Mouse (Mus musculus) hematopoietic stem cell, adult 5-6 weeks (primary cell): ENCODE results near the gene Scgb2b21. TPM values are rescaled to one million over a fixed set of nuclear protein-coding genes. Genes with fewer than 3 reads are reported as not detected.
"Not testable (repeated sequence)": the region's sequence is repeated elsewhere in the genome, so short reads cannot be mapped to it uniquely, and the experiment has no call there.

Experiments used
- ATAC-seq, 2 experiments: fragments of 125-278 bp in 1 of 2; replicated peaks in 1 of 2; 2 replicates each; pipeline ENCODE4 v1.8.0; 2016 to 2017; ENCODE audit warnings: inconsistent platforms in 2 of 2, mild to moderate bottlenecking in 2 of 2, moderate number of reproducible peaks in 2 of 2, low read depth in 1 of 2, moderate TSS enrichment in 1 of 2; ENCODE audit not compliant: low FRiP score in 2 of 2, poor library complexity in 2 of 2, severe bottlenecking in 2 of 2, insufficient read depth in 1 of 2, low TSS enrichment in 1 of 2
- total RNA-seq: library from RNA; stranded (forward); fragments of 172-1452, 232-1000 nt; gene quantifications from 2 replicates; pipeline ENCODE4 v1.2.3, GENCODE M21; 2017

Gene Scgb2b21
- total RNA-seq, result not detected in 2 replicates

- ATAC-seq, result no peak
Observed at GRCm38 (mm10) chr7:33520358-33520757, at the start of gene Scgb2b21. Scgb2b21 (minus strand) TSS chr7:33520458.

- not testable (repeated sequence) for ATAC-seq
Observed at GRCm38 (mm10) chr7:33543420-33543819, 23.2 kb upstream of the Scgb2b21 start.

Other genes with a start within 250 kb of the Scgb2b21 start
- not detected in 2 replicates for gene Scgb2b19, start 240.1 kb downstream of the Scgb2b21 start, total RNA-seq
- not detected in 2 replicates for gene Scgb1b19, start 233.2 kb downstream of the Scgb2b21 start, total RNA-seq
- not detected in 2 replicates for gene Scgb2b20, start 154.1 kb downstream of the Scgb2b21 start, total RNA-seq
- gene Scgb1b20, start 147.2 kb downstream of the Scgb2b21 start, total RNA-seq, result not detected in 2 replicates
- not detected in 2 replicates for gene Scgb2b24, start 218.9 kb upstream of the Scgb2b21 start, total RNA-seq
- not detected in 2 replicates for gene Scgb1b24, start 223.3 kb upstream of the Scgb2b21 start, total RNA-seq